Mouse (Mus musculus) hematopoietic multipotent progenitor cell, adult 10-12 weeks (in vitro differentiated cells): ENCODE data around the gene Dennd2d. TPM values are rescaled to one million over a fixed set of nuclear protein-coding genes. Genes with fewer than 3 reads are reported as not detected.

Experiments used
- polyA plus RNA-seq: library from polyadenylated mRNA; stranded (reverse); fragments of >175 nt; gene quantifications from 2 replicates; pipeline ENCODE4 v1.2.3, GENCODE M21; 2012; ENCODE audit warnings: low replicate concordance

The Dennd2d gene
- polyA plus RNA-seq, result 19.4 and 22.3 TPM in 2 replicates

GRCm38 (mm10) chr3:106482281-106483081 is at the start of gene Dennd2d:
TSS of gene Dennd2d (plus strand) at chr3:106482405.

DNA sequence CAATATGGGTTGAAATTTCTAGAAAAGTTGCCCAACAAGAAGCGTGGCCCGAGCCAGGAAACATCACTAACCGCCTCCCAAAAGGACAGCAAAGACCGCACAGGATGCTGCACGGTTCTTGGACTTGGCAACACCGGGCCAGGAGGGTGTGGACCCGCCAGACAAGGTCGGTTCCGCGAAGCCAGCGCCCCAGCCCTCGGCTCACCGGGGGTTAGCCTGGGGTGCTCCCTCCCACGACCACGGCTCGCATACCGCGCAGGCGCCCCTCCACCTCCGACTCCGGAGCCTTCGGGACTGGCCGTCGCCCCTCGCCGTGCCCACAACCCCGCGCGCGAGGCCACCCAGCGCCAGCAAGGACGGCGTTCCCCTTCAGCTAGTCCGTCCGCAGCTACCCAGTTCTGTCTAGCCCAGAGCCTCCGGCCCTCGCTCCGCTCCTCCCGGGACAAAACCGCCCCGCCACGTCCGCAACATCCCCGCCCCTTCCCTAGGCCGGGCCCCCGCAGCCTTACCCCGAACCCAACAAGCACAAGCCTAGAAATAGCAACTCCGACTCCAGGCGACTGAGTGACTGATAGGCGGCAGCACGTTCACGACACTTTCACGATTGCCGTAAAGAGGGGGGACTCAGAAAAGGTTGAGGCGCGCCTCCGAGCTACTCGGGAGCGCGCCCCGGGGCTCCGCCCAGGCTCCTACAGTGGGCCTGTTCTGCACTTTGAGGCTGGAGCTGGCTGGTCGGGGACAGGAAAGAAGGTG is 65.1 kb downstream of the Dennd2d start, which contains the start of the genes Dram2 and Cept1:
Gene Dram2 (plus strand): TSS at position 628 of the 753 bp plus-strand sequence.
Gene Cept1 (minus strand): TSS at position 632 of the 753 bp plus-strand sequence.

Other genes starting within 250 kb of the Dennd2d start
- not detected in 2 replicates for gene Chil6, start 76.2 kb upstream of the Dennd2d start, polyA plus RNA-seq
- 0.53 and 5.6 TPM in 2 replicates for gene Dram2, start 65.4 kb downstream of the Dennd2d start, polyA plus RNA-seq
- gene Cept1, start 65.4 kb downstream of the Dennd2d start, polyA plus RNA-seq, result 10.0 and 10.2 TPM in 2 replicates
- gene Lrif1, start 202.6 kb downstream of the Dennd2d start, polyA plus RNA-seq, result 9.3 and 10.1 TPM in 2 replicates